Comparison of ENCODE assay signal across 12 mouse cellular contexts in the genomic region with DNA sequence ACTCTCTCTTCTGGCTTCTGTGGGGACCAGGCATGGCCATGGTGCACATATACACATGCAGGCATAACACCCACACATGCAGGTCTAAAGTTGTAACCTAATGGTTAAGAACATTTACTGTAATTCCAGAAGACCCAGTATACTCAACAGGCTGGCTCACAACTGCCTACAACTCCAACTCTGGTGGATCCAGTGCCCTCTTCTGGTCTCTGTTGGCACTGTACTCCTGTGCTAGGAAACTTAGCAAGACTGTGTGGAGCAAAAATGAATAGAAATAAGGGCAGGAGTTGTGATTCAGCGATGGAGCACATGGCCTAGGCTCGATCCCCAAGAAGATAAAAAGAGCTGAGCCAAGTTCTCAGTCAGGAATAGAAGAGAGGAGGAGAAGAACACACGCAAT. TPM values are rescaled to one million over a fixed set of nuclear protein-coding genes. Genes with fewer than 3 reads are reported as not detected.
A peak's percentile ranks its signal among the peaks of the same experiment; 100 is the strongest.
DNase-seq lines count a peak whose midpoint lies in the region; ATAC-seq and TF ChIP-seq lines count a peak whose summit lies in the region.
"Had no signal": no experiment of that assay in that cellular context is flagged by ENCODE, and none has a peak within 500 bp of the region (broad histone marks: within the 10 kb centered on the region; RNA-seq: fewer than 3 reads in every experiment).

No protein-coding gene starts in this region.

- no peak overlapping the region for H3K27ac ChIP-seq in gastrocnemius, adult 2 months
- H3K27ac ChIP-seq in hindbrain, embryonic 11.5 days (ENCODE audit: low read depth, low read length): no peak overlapping the region
- H3K27ac ChIP-seq: heart, embryonic 15.5 days; liver, embryonic 15.5 days had no signal

- no peaks in the 10 kb centered on the region for H3K36me3 ChIP-seq in splenic B cell, adult 2 months (ENCODE audit: control insufficient read depth, insufficient read depth, low read length, poor library complexity, severe bottlenecking)
- H3K36me3 ChIP-seq in hindbrain, embryonic 11.5 days (ENCODE audit: control insufficient read depth, insufficient read depth, low read length): no peaks in the 10 kb centered on the region
- H3K36me3 ChIP-seq: heart, embryonic 15.5 days; liver, embryonic 15.5 days had no signal

- no peak overlapping the region for H3K4me2 ChIP-seq in hindbrain, embryonic 11.5 days (replicated peaks; ENCODE audit: low read depth, low read length)
- H3K4me2 ChIP-seq: heart, embryonic 15.5 days; liver, embryonic 15.5 days had no signal

- DNase-seq in gastrocnemius, adult 2 months: no peak
- no peak for DNase-seq in gastrocnemius, postnatal 36 days
- DNase-seq in retina, embryonic 14.5 days (ENCODE audit: low spot score): peak; percentile 17
- DNase-seq in retina, postnatal 1 day: no peak
- DNase-seq in splenic B cell, adult 2 months (ENCODE audit: low read depth, low spot score): peak; percentile 23
- DNase-seq in hindbrain, embryonic 11.5 days (ENCODE audit: low spot score): no peak
- DNase-seq in cerebellum, adult 8-10 months: no peak
- DNase-seq: cerebellum, postnatal 36 days; layer of hippocampus, adult 9-11 months had no signal

- 82% methylated on average over 3 of the region's 3 CpGs for WGBS in hindbrain, embryonic 11.5 days

- H3K4me1 ChIP-seq in hindbrain, embryonic 11.5 days (replicated peaks; ENCODE audit: control insufficient read depth, insufficient read depth, low read length): no peaks in the 10 kb centered on the region
- H3K4me1 ChIP-seq: heart, embryonic 15.5 days; liver, embryonic 15.5 days had no signal

- no peaks in the 10 kb centered on the region for H3K9me3 ChIP-seq in hindbrain, embryonic 11.5 days (ENCODE audit: control insufficient read depth, low read length)
- H3K9me3 ChIP-seq: heart, embryonic 15.5 days; liver, embryonic 15.5 days had no signal

- peak; percentile 30; the same call in 1 of the 2 replicates for TF ChIP-seq CTCF in gastrocnemius, adult 2 months (IDR thresholded peaks at IDR 0.05)

- ATAC-seq in granulocyte monocyte progenitor cell, adult 5-6 weeks (replicated peaks; ENCODE audit: poor library complexity, severe bottlenecking): peak; percentile 66
- no peak for ATAC-seq in hindbrain, embryonic 11.5 days (ENCODE audit: low FRiP score)

- H3K4me3 ChIP-seq in gastrocnemius, adult 2 months: no peak overlapping the region
- H3K4me3 ChIP-seq in hindbrain, embryonic 11.5 days (ENCODE audit: low read depth, low read length): no peak overlapping the region
- H3K4me3 ChIP-seq: heart, embryonic 15.5 days; liver, embryonic 15.5 days had no signal

- intact Hi-C loops in gastrocnemius, adult 2 months (cut with DNase I): no loop called here
- intact Hi-C loops in gastrocnemius, postnatal 36 days (cut with DNase I): no loop called here

- H3K27me3 ChIP-seq in splenic B cell, adult 2 months (ENCODE audit: control insufficient read depth, insufficient read depth, low read length, poor library complexity, severe bottlenecking): no peaks in the 10 kb centered on the region
- H3K27me3 ChIP-seq in hindbrain, embryonic 11.5 days (ENCODE audit: control insufficient read depth, insufficient read depth, low read length): no peaks in the 10 kb centered on the region
- H3K27me3 ChIP-seq: heart, embryonic 15.5 days; liver, embryonic 15.5 days had no signal

- H3K9ac ChIP-seq in hindbrain, embryonic 11.5 days (ENCODE audit: low read depth, low read length): no peak overlapping the region
- H3K9ac ChIP-seq: heart, embryonic 15.5 days; liver, embryonic 15.5 days had no signal

RNA-seq across cellular contexts. Expression of gene Gnpnat1, which starts 4.9 kb away (rescaled TPM):
- total RNA-seq in gastrocnemius, adult 2 months (2021): 10 to 100 TPM in 1 of 2 experiments, 1 to 10 TPM in 1; 6.0 to 10.9 TPM
- total RNA-seq in gastrocnemius, postnatal 36 days (2021): 10 to 100 TPM in 1 of 2 experiments, 1 to 10 TPM in 1; 8.1 to 11.0 TPM
- 42.0 and 72.4 TPM in 2 replicates for total RNA-seq in granulocyte monocyte progenitor cell, adult 5-6 weeks (2014; fragmentation: Nextera tagmentation)
- 30.2 and 50.2 TPM in 2 replicates for total RNA-seq in granulocyte monocyte progenitor cell, adult 5-6 weeks (2017)
- polyA plus RNA-seq in hindbrain, embryonic 11.5 days (2014; fragmentation: Nextera tagmentation; extraction: Ambion mirVana): 41.7 and 44.5 TPM in 2 replicates

RNA-seq across cellular contexts. Expression of gene Styx, which starts 48.9 kb away (rescaled TPM):
- total RNA-seq in gastrocnemius, adult 2 months (2021): 10 to 100 TPM; 74.7 to 77.6 TPM
- 10 to 100 TPM; 57.6 to 61.3 TPM for total RNA-seq in gastrocnemius, postnatal 36 days (2021)
- total RNA-seq in granulocyte monocyte progenitor cell, adult 5-6 weeks (2014; fragmentation: Nextera tagmentation): 26.8 and 30.6 TPM in 2 replicates
- total RNA-seq in granulocyte monocyte progenitor cell, adult 5-6 weeks (2017): 13.2 and 16.7 TPM in 2 replicates
- 35.2 and 51.6 TPM in 2 replicates for polyA plus RNA-seq in hindbrain, embryonic 11.5 days (2014; fragmentation: Nextera tagmentation; extraction: Ambion mirVana)

Comparison
In these comparisons a context has a peak if more than half of its experiments do, and no peak if none do; other contexts are left out.
1. DNase-seq: peak in retina, embryonic 14.5 days (single experiment) and splenic B cell, adult 2 months (single experiment); none in gastrocnemius, adult 2 months (single experiment), gastrocnemius, postnatal 36 days (0 of 2), retina, postnatal 1 day (single experiment), hindbrain, embryonic 11.5 days (single experiment) and cerebellum, adult 8-10 months (single experiment).